Mouse (Mus musculus): ENCODE data around the gene Tmem121b.

- no peak for TF ChIP-seq CTCF (IDR thresholded peaks at IDR 0.05; ENCODE audit: control insufficient read depth, insufficient read depth, insufficient replicate concordance, low read depth, low read length)
- TF ChIP-seq POLR2A (IDR thresholded peaks at IDR 0.05; ENCODE audit: control insufficient read depth, low read depth, low read length), result no peak
Measured at GRCm38 (mm10) chr6:120471991-120472441, 21.6 kb downstream of the Tmem121b start.
